Mouse (Mus musculus) heart, postnatal 0 days (tissue): Measurements from ENCODE around the gene Greb1.

Source experiments
- CTCF ChIP-seq: IDR thresholded peaks from 2 replicates; pipeline ENCODE4 v1.5.1; 2016; ENCODE audit warnings: antibody characterized with exemption, control low read depth, low read depth
- EP300 ChIP-seq: IDR thresholded peaks from 2 replicates; pipeline ENCODE4 v1.6.1; 2016; ENCODE audit warnings: antibody characterized with exemption, low read depth

GRCm38 (mm10) chr12:16640075-16640474 lies 160.6 kb downstream of the Greb1 start:
- TF ChIP-seq EP300 (no peak), CTCF (no peak)
